Mouse (Mus musculus) kidney, postnatal 25 days (tissue): ENCODE results near the gene Adgb.
A peak's percentile ranks its signal among the peaks of the same experiment; 100 is the strongest.

Experiments used
- DNase-seq, 2 experiments: peaks; one replicate each; pipeline ENCODE4 v3.0.0; 2021; ENCODE audit warnings: mixed read lengths in 2 of 2

The Adgb gene

DNA sequence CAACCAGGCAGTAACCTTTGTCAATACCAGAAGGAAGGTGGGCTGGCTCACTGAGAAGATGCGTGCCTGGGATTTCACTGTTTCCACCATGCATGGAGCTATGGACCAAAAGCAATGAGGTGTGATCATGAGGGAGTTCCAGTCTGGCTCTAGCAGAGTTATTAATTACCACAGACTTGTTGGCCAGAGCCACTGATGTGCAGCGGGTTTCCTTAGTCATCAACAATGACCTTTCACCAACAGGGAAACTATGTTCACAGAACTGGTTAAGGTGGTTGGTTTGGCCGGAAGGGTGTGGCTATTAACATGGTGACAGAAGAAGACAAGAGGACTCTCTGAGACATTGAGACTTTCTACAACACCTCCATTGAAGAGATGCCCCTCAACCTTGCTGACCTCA, 128.2 kb downstream of the Adgb start:
- peak in 1 of 2 experiments; percentile 45 for DNase-seq

DNA sequence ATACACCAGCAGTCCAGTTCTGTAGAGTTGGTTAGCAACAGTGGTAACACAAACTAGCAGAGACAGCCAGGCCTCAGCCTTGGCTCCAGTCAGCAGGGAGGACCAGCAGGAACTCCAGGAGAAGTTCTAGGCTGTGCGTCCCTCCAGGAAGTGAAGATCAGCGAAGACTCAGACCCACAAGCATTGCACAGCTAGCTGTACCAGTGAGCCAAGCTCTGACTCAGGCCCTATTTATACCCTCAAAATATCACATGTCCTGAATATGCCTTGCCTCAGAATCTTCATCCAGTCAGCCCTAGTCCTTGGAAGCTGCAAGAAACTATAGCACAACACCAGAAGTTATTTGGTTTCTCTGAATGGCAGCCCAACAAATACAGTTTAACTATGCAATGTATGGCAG, 146.6 kb downstream of the Adgb start:
- DNase-seq, result no peak

DNA sequence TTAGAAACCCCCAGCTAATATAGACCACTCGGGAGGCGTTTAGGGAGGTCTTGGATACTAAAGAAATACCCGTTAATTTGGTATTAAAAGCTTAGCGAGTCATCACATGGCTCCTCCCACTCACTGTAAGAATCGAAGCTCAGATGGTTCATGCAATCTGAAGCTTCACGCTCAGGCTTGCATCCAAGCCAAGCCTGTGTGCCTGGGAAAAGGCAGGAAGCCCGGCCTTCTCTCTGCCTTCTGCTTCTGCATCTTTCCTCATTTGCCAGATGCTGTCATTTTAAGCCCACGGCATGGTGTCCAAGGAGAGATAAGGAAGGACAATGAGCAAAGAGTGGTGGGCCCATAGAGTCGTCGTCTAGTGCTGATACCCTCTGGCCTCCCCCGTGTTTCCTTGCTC, 149.2 kb downstream of the Adgb start:
- no peak for DNase-seq

DNA sequence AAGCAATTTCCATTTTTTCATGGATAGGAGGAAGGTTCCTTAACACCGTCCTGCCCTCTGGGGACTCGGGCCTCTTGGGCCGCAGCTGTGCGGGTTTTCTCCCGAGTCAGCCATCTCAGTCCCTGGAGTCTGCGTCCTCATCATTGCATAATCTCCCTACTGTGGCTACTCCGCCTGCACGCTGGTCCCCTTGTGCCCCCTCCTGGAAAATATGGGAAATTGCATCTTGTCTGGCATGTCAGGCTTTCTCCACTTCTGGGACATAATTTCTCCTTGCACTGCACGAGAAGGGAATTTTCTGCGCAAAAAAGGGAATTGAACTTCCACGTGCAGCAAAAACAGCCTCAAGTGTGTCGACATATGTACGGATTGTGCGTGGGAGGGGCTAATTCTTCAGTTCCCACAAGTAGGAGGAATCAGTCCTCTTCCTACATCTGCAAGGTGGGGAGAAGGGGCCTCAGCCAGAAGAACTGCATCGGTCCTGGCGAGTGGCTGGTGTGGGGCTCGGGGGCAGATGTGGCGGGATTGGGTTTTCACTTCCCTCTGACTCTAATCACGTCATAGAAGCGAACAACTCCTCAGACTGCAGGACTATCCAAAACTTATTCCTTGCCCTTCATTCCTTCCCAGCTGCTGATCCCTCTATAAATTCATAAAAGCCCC, 150.9 kb downstream of the Adgb start:
- DNase-seq, result peak; percentile 72 to 85

DNA sequence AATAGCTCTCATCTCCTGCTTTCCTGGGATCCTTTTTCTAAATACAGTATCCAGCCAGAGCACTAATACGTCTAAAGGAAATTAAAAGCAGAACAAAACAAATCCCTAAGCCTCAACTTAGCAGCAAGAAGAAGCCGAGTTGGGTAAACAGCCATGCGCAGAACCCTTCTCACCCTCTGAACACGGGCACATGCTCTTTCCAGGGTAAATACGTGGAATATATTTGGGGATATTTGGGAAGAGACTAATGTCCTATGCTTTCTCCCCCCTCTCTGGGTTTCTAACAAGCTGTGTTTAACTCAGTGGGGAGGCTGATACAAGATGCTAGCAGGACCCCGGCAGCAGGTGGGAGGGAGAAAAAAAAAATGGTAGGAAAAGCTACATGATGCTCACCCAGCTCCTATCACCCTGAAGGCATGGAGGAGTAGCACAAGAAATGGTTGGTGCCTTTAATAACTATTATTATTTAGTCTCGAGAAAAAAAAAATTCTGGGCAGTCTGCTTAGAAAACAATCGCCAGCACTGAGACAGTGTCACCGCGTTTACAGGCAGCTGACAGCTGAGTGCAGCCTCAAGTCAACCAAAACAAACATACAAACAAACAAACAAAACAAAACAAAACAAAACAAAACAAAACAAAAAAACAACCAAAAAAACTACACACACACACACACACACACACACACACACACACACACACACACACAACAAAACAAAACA, 151.6 kb downstream of the Adgb start:
- DNase-seq, result peak in 1 of 2 experiments; percentile 5

DNA sequence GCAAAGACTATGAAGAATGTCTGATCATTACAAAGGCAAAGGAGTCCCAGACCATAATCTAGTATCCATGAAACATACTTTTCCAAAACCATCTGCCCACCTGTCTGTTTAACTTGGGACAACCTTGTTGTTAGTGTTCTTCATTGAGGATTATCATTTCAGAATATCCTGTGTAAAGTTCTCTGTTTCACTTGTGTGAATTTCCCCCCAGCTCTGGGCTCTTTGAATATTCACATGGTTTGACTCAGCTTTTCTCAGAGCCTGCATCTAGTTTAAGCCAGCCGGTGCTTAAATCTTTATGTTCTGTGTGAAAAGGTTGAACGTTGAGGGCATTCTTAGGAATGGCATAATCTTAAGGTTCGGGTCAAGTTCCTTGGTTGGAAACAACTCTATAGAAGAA, 154.0 kb downstream of the Adgb start:
- DNase-seq, result no peak

DNA sequence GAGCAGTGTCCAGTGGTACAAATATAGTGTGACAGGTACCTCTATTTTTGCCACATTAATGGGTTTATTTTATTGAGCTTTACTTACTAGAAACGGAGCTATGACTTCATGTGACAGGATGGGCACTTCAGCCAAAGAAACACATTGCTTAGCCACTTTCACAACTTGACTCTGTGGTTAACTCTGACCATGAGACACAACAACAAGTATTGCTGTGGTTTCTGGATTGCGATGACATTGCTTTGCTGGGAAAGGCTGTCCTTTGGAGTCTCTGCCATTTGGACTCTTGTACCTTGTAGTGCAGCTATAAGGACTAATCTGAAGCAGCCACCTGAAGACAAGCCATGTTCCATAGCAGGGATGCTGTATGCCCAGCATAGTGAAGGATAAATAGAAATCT, 156.5 kb downstream of the Adgb start:
- DNase-seq, result no peak

DNA sequence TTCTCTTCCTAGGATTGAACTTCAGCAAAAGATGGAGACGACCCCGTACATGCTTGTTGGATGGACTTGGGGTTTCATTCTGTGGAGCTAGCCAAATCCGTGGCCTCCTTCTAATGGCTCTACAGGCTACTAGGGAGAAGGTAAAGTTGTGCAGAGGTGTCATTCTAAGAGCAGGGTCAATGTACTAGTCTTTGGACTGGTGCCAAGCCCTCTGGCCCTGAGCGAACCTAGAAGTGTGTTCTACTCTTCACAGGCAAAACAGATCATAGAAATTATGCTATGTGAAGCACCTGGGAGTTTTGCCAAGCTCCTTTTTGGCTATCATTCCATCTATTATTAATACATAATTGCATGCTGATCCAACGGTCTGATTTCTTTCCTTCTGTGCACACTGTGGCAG, 157.6 kb downstream of the Adgb start:
- DNase-seq, result peak; percentile 60 to 63

DNA sequence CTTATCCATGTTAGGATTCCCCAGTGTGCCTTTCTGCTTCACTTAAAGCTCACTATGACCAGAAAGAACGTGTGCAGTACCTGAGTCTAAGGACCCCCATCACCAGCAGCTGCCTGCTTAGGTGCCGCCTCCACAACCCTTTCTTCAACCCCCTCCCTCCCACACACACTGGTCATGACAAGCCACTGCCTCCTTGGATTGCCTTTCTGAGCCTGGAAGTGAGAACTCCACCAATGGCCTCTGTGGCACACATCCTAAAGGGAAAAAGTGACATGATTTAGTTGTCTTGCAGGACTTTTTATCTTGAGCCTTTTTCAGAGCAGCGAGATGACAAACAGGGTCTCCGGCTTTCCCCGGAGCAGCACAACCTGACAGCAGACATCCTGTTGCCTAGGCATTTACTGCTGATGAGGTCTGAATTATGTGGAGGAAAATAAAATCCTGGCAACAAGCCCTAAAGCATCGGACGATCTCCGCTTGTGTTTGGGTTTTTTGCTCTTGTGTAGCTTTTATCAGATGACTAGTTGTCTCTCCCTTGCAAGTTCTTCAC, 162.2 kb downstream of the Adgb start:
- DNase-seq, result no peak

DNA sequence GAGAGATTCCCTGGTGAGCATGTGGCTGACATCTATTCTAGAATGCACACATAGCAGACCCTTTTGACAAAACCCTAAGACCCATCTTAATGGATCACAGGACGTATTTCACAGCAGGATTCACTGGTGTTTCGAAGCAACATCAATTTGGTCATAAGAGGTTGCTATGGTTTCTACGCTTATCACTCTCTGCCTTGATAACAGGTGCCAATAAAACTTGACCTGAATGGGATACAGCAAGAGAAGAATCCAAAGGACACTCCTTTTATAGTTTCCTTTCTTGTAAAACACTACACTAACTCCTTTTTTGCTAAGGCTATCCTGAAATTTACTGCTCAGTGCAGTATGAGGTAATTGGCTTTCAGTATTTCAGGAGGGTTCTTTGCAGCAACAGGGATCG, 163.1 kb downstream of the Adgb start:
- no peak for DNase-seq

DNA sequence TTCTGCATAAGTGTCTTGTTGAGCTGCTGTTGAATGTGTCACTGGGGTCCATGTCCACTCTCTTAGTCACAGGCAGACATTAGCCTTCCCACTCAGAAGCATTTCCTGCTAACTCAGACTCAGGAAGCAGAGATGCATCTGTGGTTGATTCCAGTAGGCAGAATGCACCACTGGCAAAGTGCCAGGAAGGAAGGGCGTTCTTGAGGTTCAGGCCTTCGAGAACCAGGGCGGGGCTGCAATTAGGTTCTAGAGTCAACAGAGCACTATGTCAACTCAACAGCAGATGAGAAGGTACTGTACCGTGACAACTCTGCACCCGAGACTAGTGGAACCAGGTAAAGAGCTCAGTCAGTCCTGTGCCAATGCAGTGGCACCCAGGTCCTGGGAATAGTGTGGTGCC, 164.7 kb downstream of the Adgb start:
- DNase-seq, result peak; percentile 47 to 54

DNA sequence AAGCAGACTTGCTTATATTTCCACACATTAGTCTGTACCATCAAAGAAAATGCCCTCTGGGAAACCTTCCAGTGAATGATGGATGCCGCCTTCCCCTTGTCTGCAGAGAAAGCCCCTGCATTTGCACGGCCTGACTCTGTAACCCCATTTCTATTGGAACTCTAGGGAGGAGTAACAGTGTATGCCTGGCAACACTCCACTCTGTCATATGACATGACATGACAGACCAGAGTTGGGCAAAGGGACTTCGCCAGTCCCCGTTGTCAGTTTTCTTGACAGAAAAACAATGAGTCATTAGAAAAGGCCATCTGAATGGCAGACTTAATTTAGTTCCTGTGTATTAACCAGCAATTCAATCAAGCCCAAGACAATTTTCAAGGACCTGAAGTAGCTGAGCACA, 167.8 kb downstream of the Adgb start:
- DNase-seq, result no peak

DNA sequence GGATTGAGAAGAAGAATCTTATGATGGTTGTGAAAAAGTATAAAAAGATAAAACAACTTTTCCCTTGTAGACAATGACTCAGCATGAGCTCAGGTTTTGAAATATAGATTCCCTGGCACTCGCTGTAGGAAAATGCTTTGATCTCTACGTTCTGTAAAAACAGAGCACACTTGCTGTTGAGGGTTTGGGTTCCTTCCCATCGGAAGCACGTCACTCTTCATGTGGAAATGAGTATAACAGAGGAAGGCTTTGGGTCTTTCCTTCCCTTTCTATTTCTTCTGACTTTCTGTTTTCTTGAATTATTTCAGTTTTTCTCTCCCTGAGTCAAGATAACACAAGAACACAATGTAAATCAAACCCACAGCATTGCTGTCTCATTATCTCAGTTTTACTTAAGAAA, 170.4 kb downstream of the Adgb start:
- DNase-seq, result no peak

DNA sequence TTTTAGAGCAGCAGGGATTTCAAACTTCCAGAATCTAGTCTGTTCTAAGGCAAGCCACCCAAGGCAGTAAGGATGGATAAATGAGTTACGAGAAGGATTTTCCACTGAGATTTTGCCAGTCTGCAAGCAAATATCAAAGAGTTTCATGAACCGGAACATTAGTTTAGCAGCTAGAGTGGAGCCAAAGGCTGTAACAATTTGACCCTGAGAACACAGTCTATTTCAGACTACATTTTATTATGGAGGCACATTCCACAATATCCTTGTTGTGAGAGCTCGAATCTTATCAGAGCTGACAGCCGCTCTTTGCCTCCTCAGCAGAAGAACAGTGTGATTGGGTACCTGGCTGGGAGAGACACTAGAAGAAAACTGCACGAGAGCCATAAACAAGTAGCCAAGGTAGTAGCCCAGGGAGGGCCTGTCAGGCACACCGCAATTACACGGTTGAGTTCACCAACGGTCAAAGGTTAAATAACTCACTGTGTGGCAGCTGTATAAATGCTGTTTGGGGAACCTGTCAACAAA, 171.1 kb downstream of the Adgb start:
- DNase-seq, result peak; percentile 53 to 67

DNA sequence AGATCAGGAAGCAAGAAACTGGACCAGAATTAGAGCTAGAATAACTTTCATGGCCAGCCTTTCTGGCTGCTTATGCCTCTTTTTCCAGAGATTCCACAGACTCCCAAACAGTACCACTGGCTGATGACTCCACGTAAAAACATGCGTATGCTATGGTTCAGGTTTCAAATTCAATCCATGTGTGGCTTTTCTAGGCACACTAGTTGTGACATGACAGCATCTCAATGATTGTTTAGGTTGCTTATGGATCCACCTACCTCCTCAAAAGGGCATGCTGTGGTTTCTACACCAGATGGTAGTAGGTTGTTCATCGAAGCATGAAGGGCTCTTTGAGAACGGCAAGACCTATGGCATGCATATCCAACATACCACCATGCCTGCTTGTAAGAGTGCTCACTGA, 172.1 kb downstream of the Adgb start:
- DNase-seq, result no peak

DNA sequence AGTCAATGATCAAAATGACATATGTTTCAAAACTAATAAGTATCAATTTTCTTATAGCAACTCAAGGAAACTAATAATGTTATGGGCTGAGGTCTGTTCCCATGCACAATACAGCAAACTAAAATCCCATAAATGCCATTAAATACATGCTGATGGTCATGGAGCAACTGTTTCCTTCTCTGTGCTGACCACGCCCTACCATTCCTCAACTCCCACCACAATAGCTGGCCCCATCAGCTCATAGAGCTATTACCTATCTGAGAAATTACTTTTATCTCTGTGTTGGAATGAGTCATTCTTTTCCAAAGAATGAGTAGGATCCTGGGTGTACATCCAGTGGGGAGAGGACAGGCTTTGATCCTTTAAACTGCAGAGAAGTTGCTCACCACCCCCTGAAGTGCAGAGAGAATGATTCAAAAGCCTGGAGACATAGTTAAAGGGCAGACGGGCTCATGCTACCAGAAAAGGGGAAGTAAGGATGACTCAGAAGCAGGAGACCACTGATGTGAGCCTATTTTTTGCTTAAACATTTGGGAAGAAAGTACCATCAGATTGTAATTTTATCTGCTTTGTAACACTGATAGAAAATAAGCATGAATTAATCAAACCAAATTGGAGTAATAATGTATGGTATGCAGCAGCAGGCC, 184.8 kb downstream of the Adgb start:
- DNase-seq, result no peak
